Mouse (Mus musculus): ENCODE measurements around the gene Fancc.

The Fancc gene

DNA sequence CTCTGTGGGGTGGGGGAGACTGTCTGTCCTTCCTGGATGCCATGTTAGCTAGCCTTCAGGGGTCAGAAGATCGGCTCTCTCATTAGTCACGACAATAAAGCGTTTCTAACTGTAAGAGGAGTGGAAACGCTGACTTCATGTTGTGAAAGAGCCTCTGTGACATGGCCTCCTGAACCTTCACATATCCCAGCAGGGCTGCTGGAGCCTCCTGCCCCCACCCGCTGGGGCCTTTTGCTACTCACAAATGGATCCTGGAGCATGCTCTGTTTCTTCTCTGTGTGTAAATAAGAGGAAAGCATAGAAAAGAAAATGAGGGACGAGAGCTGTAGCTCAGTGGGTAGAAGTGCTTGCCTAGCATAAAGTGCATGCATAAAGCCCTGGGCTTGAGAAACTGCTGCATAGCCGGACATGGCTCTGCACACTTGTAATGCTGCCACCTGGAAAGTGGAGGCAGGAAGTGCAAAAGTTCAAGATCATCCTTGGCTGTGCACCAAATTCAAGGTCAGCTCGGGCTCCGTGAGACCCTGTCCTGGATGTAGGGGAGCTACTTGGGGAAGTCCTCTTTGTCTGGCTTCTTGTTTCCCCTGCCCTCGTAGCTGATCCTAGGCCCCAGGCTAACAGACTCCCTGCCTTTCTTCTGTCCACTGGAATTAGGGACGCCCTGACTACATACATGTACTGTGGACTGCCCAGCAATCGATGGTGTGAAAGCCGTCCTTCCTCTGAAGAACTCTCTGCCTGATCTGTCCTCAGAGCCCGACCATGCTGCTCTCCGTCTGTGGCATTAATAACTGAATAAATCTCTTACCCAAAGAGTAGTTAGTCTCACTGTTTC is 202.5 kb downstream of the Fancc start:
- DNase-seq (ENCODE audit: low read depth, low spot score): peak; percentile 44

DNA sequence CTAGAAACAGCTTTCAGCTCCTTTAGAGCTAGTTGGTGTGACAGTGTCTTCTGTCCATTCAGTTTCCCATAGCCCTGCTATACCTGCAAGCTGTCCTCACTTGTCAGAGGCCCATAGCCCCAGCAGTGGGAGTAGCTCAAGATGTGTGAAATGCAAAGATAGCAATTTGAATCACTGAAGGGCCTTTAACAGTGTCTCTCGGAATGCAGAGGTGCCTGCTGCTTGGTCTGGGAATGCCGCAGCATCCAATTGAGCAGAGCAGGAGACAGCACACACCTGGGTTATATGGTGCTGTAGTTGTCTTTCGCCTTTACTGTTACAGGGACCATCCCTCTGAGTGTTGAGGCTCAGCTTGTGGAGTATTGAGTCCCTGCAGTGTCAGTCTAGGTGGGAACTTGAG is 203.4 kb downstream of the Fancc start:
- peak; percentile 81 for DNase-seq (ENCODE audit: low read depth, low spot score)

DNA sequence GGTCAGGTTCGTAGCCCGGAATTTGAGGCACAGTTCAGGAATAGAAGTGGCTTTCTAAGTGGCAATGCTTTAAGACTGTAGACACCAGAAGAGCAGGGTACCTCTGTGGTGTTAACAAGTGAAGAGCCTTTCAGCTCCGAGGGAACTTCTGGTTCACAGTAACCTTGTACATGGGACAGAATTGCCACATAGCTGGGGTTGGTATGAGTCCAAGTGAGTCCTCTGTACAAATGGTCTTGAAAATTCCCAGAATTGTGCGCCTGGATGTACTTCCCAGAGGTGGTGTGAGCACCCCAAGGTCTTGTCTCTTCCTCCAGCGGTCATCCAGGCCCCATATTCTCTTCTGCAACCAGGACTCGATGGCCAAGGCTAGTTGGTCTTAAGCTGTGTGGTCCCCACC is 206.1 kb downstream of the Fancc start:
- DNase-seq (ENCODE audit: low read depth, low spot score): no peak

DNA sequence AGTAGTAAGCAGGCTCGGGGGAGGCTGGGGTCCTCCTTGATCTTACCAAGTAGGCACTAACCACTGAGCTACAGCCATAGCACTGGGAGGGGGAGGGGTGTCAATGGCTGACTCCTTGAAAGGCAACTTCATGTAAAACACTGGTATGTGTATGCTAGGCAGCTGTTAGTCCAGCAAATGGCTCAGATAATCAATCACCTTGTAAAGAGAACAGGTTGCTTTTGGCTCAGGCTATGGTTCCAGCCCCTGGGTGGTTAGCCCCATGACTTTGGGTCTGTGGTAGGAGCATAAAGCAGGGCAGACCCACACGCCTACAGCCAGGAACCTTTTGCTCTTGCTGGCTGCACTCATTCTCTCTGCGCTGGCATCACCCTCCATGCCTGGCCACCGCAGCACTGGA is 207.0 kb downstream of the Fancc start:
- DNase-seq (ENCODE audit: low read depth, low spot score): peak; percentile 79

DNA sequence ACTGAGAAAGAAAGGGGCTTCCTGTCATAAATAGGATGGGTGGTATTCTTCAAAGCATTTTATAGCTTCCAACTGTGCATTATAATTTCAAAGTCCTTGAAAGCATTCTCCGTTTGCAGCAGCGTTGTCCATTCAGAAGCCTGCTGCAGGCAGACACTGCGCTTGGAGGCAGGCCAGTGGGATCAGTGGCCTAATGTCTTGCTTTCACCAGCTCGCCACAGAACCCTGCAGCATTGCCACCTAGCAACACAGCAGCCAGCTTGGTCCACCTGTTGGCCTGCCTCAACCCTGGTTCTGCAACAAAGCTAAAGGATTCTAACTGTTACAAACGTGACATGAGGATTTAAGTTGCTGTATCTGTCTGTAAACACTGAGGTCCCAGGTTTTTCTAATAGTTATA is 207.4 kb downstream of the Fancc start:
- DNase-seq (ENCODE audit: low read depth, low spot score): no peak

DNA sequence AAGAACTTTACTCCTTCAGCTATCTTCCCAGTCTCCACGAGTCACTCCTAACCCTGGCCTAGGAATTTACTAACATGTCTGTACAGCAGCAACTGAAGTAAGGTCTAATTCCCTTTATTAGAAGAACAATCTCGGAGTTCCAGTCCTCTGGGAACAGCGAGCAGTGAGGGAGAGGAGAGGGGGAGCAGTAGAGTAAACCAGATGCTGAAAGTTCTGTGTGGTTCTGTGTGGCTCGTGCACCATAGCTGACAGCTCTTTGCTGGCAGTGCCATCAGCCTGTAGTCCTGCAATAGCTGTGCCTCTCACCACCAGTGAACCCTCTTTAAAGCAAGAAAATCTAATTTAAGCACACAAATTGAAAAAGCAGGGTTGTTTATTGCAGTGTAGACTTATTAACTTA is 207.9 kb downstream of the Fancc start:
- no peak for DNase-seq (ENCODE audit: low read depth, low spot score)

DNA sequence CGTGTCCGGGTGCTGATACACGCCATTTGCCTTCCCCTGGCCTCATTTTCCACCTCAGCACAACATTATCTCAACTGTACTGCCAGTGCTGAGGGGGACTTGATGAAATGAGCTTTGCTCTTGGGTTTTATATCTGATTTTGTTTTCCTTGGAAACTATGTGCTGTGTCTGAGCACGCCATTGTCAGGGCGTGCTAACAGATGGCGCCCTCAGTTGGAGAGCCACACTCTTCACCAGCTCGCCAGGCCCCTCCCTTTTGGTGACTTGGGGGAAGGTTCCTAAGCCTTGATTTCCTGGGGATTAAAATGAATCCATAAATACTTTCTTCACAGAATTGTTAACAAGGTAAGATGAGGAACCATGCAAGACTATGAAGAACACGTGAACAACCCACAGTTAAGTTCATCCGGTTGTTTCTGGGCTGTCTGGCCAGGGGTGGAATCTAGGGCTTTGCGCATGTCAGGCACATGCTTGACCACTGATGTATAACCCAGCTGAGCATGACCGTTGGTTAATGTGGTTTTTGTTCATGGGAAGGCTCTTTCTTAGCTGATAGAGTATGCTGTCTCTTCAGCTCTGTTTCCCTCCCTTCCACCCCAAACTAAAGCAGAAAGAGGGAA is 210.5 kb downstream of the Fancc start:
- no peak for DNase-seq (ENCODE audit: low read depth, low spot score)

DNA sequence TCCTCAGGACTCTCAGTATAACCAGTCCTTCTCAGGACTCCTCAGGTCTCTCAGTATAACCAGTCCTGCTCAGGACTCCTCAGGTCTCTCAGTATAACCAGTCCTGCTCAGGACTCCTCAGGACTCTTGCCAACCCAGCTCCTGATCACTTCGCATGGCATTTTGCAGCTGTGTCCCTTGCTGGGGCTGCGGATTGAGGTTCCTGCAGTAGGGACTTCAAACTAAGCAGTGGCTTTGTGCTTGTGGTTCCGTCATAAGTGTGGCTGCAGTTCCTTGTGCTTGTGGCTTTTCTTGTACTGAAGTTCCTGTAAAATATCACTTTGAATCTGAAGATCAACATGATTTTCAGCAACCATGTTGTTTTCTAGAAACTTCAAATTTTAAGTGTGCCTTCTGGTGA is 212.3 kb downstream of the Fancc start:
- DNase-seq (ENCODE audit: low read depth, low spot score): no peak

DNA sequence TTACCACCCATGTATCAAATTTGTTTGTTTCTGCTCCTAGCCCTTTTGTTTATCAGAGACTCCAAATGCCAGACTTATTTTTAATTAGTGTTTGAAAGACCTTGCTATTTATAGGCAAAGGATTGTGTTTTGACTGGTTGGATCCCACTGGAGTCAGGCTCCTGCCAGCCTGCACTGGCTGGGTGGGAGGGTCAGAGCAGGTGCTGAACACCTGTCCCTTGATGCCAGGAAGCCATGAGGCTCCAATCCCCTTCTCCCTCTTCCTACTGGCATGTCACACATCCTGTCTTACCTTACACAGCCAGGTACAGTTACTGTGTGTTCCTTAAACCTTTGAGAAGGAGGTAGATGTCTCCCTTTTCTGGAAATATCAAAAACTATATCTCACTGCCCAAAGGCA is 213.8 kb downstream of the Fancc start:
- DNase-seq (ENCODE audit: low read depth, low spot score): no peak

DNA sequence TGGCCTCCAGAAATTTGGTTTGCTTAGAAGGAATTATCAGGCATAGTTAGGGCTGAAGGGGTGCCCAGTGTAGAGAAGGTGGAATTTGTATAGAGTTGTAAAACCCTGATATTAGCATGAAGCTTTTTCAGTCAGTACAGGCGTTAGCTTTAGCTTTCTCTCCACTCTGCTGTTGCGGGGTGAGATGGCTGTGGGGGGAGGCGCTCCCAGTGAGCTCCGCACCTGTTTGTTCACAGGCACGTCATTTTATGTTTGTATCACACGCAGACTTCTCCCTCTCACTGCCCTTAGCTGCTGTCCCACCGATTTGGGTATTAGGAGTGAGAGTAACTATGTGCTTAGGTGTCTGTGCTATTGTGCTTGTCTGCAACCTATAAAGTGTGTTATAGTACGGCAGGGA is 215.9 kb downstream of the Fancc start:
- no peak for DNase-seq (ENCODE audit: low read depth, low spot score)

DNA sequence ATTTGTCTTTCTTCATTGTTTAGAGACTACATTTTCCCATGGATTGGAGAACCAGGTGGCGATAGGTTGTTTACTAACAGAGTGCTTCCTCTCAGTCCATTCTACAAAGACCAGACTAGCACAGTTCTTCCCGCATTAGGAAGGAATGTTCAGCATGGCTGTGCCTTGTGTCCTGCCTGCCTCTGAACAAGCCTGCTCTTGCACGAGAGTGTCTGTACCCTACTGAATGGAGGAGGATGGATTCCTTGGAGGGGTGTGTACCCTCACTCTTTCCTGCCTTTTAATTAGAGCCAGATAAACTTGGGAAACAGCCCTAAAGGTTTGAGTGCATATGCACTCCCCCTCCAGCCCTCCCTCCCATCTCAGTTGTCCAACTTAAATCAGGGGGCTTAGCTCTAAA is 216.7 kb downstream of the Fancc start:
- peak; percentile 69 for DNase-seq (ENCODE audit: low read depth, low spot score)

DNA sequence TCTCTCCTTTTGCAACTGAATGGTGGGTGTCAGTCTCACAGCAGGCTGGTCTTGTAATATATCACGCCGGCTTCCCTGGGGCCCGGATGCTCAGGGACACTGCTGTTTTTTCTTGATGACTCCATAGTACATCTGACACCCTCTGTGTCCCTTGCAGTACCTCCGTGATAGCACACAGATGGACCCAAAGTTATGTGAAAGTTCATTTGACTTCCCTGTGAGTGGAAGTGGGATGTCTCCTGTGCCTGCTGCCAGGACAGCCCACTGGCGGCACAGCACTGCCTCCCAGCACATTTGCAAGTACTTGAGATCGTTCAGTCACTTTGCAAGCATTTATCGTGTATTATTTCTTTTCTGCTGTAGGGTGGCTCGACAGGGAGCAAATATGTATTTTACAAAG is 217.3 kb downstream of the Fancc start:
- DNase-seq (ENCODE audit: low read depth, low spot score): no peak

DNA sequence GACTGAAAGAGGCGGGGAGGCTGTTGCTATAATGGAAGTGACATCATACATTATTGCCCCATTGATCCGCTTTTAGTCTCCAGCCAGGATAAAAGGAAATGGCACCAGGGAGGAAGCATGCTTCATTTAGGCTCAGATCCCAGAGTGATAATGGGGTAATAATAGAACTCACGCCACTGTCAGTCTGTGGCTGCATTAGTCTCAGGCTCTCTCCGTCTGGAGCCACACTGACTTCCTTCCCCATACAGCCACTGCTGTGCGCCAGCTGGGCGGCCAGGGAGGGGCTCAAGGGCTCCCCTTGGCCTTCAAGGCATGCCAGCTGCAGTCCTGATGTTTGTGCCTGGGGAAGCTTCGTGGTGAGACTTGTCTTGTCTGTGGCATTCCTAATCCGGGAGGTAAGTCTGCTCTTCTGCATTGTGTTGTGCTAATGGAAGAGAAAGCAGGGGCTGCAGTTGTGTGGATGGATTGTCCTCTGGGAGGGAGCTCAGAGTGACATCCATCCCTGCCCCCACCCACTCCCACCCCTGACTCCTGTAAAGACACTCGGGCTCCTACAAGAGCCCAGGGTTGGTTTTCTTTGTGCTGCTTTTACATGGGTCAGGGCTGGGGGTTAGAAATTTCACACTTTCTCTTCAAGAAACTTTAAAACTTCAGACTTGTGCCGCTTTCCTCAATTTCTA is 218.1 kb downstream of the Fancc start:
- DNase-seq (ENCODE audit: low read depth, low spot score): peak; percentile 65

DNA sequence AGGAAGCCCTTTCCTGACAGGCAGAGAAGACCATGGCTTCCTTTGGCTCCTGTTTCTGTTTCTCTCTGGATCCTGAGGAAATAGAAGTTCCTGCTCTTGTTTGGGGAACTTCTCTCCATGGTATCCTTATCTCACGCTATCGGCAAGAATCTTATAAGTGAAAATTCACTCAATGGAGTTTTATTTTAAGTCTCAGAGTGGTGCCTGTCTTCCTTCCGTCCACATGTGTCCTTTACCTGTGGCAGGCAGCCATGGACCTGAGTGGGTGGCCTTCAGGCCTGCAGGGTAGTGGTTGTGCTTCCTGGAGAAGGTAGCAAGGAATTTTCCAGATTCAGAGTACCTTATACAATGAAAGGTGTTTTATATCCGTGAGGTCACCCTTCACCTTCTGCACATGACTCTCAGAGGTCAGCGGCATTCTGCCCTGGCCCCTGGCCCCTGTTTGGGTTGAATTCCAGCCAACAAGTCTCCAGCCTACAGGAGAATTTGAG is 218.9 kb downstream of the Fancc start:
- DNase-seq (ENCODE audit: low read depth, low spot score): no peak

DNA sequence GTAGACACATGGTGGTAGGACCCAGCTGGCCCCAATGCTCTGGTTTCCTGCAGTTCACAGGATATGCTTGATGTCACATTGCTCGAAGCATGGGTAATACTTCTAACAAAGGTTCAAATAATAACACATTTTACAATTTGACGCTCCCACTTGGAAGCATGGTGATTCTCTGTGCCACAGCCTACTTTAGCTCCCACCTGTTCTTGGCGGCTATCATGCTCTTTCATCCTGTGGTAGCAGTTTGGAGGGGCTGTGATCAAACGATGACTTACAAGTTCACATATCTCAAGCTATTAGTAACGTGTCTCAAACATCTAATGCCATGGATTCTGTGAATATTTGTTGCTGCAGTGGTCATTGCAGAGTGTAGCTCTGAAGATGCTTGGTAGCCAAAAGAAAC is 219.8 kb downstream of the Fancc start:
- DNase-seq (ENCODE audit: low read depth, low spot score): no peak

DNA sequence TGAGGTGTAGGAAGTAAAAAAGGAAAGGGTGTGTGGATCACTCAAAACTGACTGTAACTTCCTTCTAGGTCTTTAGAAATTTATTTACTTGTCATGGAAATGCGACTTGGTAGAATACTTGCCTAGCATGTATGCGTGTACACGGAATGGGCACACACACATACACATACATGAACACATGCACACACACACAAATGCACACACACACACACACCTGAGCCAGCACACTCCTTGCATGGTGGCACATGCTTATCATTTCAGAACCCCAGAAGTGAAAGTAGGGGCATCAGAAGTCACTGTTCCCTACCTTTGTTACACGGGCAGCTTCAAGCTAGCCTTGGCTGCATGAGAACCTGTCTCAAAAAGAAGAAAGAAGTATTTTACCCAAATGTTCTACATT is 220.7 kb downstream of the Fancc start:
- DNase-seq (ENCODE audit: low read depth, low spot score): no peak

DNA sequence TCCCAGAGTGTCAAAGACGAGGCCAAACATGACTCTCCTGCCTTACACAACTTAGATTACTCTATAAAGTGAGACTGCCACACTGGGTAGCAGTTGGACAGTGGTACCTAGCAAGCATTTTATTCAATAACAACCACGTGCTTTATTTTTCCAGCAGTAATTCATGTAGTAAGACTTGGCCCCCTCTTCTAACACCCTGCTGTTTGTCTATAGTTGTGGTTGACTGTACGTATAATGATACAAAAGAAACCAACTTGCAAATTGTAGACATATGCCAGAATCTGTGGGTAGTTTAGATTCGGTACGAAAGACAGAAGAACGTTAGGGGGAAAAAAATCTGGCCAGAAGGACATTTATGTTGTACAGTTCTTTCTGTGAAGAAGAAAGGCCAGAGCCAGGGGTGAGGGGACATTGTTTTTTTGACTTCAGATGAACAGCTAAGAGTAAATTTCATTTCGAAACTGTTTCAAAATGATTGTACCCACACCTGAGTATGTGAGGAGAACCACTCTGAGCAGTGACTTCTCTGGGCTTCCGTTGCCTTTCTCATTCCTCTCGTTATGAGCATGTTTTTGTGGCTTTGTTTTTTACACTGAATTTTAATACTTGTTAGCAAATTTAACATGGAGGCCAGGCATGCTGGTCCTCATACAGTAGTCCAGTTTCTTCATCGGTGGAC is 222.5 kb downstream of the Fancc start:
- no peak for DNase-seq (ENCODE audit: low read depth, low spot score)

DNA sequence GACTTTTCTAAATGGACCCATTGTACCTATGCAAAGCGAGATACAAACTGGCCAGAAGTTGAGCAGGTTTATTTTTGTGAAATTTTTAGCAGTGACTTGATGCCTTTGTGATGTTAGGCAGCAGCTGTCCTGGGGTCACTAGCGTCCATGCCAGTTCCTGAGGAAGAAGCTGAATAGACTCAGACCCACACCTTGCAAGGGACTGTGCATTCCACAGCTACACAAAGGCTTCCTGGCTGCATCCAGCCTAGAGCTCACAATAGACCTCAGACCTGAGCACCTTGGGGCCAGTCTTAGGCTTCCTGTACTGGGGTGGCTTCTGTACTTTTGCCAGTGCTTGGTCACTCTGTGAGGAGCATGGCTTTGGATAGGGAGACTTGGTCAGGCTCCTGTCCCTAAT is 223.2 kb downstream of the Fancc start:
- peak; percentile 72 for DNase-seq (ENCODE audit: low read depth, low spot score)

DNA sequence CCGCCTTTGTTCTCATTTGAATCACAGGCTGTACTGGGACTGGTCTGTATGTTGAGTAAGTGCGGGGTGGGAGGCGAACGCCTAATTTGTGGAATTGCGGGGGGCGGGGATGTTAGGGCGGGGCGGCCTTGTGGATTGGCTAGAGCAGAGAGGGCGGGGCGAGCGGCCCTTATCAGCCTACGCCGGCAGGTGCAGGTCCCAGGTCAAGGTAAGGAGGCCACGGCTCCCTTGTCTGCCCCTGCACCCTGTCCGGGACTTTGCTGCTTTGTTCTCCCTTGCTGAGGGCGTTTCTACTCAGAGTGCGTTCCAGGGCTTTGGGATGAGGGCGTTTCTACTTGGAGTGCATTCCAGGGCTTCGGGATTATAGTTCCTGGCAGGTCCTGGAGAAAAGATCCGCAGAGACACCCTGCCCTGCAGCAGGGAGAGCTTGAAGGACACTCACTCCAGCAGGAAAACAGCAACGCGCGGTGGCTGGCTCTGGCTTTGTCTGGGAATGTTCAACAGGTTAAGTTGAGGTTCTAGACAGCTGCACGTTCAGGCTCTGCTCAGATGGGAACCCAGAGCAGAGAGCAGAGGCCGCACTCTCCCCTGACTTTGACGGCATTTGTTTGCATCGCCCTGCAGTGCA is 224.4 kb downstream of the Fancc start:
- peak; percentile 99 for DNase-seq (ENCODE audit: low read depth, low spot score)

DNA sequence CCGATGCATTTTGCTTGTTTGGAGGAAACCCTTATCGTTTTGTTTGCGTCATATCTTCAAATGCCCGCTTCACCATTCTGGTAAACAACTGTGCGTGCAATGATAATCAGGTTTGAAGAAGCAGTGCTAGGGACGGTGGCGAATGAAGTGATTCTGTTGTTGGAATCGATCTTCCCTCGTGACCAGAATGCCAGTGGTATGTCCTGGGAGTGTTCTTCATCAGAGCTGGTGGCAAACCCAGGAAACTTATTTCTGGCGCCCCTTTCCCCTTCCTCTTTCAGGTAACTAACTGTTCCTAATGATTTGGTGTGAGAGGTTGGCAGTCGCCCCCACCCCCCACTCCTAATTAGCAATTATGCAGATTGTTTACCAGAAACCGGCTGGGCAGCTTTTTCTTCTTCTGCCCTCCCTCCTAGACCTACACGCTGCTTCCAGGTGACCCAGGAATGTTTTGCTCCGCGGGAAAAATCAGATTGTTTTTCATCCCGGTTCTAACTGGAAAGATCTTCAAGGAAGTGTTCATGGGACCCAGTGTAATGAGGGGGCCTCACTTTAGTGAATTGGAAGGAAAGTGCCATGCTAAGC is 225.0 kb downstream of the Fancc start:
- peak; percentile 78 for DNase-seq (ENCODE audit: low read depth, low spot score)

DNA sequence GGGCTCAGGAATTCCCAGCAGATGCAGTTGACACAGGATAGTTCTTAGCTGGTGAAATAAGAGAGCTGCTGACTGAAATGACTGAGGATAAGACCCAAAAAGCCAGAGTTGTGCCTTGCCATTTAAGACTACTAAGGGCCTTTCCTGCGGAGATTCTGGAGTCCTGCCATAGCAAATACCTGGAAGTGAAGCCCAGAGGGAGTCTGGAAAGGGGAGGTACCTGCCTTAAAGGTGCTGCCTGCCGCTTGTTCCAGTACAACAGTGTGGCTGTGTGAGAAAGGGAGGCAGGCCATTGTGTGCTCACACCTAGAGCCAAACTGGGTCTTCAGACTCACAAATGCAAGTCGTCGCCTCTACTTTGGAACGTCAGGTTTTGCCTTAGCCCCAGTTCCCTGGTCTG is 226.9 kb downstream of the Fancc start:
- peak; percentile 33 for DNase-seq (ENCODE audit: low read depth, low spot score)

Data from ZHBTc4 (cell line).